Mouse (Mus musculus): ENCODE data around the gene Nol6.

DNA sequence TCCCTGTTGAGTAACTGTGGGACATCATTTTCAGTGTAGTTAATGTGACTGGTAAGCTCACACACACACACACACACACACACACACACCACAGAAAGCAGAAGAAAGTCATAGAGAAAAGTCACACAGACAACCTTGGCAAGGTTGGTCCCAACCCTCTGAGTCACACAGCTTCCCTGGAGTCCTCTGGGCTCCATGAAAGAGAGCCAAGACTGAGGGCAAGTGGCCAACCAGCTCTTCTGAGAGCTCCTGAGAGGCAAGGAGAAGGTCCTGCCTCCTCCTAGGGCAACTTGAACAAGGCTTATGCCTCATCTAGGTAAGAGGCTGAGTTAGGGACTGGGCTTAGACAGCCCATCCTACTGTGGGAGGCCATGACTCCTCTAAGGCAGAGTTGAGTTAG, 21.4 kb downstream of the Nol6 start:
- no peak for TF ChIP-seq GATA1 (IDR thresholded peaks at IDR 0.05; ENCODE audit: borderline replicate concordance, low read length)
- TF ChIP-seq FLI1 (IDR thresholded peaks at IDR 0.05; ENCODE audit: low read length): no peak

Data from megakaryocyte, embryonic 14.5 days (primary cell).